Mouse (Mus musculus) mouse embryonic stem cell (cell line): ENCODE results near the gene Fbn1.
"Not testable (repeated sequence)": the region's sequence is repeated elsewhere in the genome, so short reads cannot be mapped to it uniquely, and the experiment has no call there.

Experiments
- in situ Hi-C, 2 experiments: fragments of 300-500 bp; cut with MboI; formaldehyde crosslinking; loops; 1 replicate in 1 of 2; 3 replicates in 1 of 2; pipeline ENCODE4 v1.14.3; 2019 to 2020; ENCODE audit warnings: low sequenced_read_pairs in 2 of 2, low pct_unique_long_range_greater_than_20kb in 1 of 2, mixed read lengths in 1 of 2; ENCODE audit not compliant: unreplicated experiment in 1 of 2

The Fbn1 gene

GRCm38 (mm10) chr2:125285777-125286176 is 222.0 kb downstream of the Fbn1 start:
- in situ Hi-C loops, result no loop called here

DNA sequence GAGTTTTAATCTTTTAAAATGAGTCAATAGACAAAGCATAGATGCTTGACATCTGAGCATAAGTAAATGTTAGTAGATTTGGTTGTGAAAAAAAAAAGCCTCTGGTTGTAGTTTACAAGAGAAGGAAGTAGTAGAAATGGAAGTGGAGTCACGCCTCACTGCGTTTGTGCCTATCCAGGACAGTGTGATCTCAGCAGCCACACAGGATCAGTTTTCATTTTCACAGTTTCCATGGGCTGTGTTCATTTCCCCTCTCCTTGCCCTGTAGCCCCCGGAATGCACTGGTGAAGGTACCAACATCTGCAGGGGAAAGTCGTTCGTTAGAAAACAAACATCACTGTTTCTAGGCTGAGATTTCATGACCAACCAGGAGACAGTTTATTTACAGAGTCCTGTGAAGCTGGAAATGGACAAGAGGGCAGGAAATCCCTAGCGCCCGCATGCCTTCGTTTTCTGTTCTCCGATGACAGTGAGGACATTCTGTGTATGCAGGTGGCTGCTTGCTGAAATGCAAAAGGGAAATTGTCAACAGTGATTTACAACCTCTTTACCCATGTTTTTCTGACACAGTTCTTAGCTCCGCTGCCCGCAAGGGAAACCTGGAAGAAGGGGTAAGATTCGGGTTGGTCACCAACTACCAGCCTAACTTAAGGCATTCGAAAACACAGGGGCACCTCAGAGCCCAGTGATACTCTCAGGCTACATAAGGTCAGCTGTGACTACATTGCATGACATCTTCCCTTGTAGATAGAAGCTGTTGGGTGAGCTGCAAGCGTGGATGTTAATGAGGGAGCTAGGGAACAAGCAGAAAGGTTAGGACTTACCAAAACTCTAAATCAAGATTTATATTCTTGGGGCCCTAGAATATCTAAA is 225.2 kb downstream of the Fbn1 start:
- in situ Hi-C loops, result no loop called here

GRCm38 (mm10) chr2:125279995-125280394 is 227.8 kb downstream of the Fbn1 start:
- in situ Hi-C loops, result not testable (repeated sequence)

GRCm38 (mm10) chr2:125278474-125278873 is 229.3 kb downstream of the Fbn1 start:
- in situ Hi-C loops, result no loop called here

- in situ Hi-C loops, result no loop called here
Measured at GRCm38 (mm10) chr2:125276692-125277091, 231.1 kb downstream of the Fbn1 start.

GRCm38 (mm10) chr2:125275617-125276016 is 232.2 kb downstream of the Fbn1 start:
- in situ Hi-C loops, result no loop called here

- in situ Hi-C loops, result no loop called here
Measured at GRCm38 (mm10) chr2:125268876-125269275, 238.9 kb downstream of the Fbn1 start.

- in situ Hi-C loops, result no loop called here
Measured at GRCm38 (mm10) chr2:125263753-125264152, 244.0 kb downstream of the Fbn1 start.

DNA sequence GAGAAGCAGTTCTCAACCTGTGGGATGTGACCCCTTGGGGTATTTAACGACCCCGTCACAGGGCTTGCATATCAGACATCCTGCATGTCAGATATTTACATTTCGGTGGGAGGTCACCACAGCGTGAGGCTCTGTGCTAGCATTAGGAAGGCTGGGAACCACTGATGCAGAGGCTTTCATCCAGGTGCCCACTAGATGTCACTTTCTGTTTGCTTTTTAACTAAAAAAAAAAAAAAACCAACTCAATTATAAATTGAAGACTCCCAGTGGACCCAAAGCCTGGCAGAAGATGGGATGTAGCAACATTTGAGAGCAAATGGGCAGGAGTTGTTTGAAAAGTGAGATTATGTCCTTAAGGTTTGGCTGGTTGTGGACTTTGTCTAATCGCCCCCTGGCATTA is 244.7 kb downstream of the Fbn1 start:
- in situ Hi-C loops, result no loop called here

GRCm38 (mm10) chr2:125260326-125260725 is 247.5 kb downstream of the Fbn1 start:
- in situ Hi-C loops, result no loop called here

GRCm38 (mm10) chr2:125259230-125260120 is 248.3 kb downstream of the Fbn1 start:
- in situ Hi-C loops, result loop anchor here in 1 of 2 experiments (10.0 kb wide), 1 partner anchor 365 kb away; the partner anchor contains the start of gene Cep152

DNA sequence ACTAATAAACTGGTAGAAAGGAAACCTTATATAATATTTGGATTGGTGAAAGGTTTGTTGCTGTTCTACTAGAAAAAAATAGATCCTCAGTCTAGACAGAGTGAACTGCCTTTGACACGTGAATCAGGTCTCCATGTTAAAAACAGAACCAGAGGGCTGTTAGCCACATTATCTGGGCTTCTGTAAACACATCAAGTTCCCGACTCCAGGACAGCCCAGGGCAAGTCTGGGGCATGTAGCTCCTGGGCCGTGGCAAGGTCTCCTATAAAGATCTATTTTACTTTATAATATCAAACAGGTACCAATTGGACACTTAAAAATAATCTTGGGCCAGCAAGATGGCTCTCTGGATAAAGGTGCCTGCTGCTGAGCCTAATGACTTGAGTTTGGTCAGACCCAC is 251.9 kb downstream of the Fbn1 start:
- in situ Hi-C loops, result loop anchor here in 1 of 2 experiments (10.0 kb wide), 1 partner anchor 369 kb away; the partner anchor contains the start of gene Cep152

GRCm38 (mm10) chr2:125254630-125255029 is 253.2 kb downstream of the Fbn1 start:
- in situ Hi-C loops, result loop anchor here in 1 of 2 experiments (10.0 kb wide), 1 partner anchor 370 kb away; the partner anchor contains the start of gene Cep152

DNA sequence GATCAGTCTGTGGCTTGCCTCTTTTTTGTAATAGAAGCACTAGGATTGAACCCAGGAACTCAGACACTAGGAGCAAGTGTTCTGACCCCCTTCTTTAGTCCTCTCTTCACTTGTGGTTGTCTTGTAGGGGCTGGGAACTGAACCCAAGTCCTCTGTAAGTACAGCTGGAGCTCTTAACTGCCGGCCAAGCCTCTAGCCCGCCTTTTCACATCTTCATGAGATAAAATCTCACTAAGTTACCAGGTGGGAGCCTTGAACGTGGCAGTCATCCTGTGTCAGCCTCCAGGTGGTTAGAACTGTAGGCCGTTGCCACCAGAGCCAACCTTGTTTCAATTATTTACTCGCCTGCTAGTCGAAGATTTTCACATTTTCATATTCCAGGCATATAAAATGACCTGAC is 254.1 kb downstream of the Fbn1 start:
- in situ Hi-C loops, result loop anchor here in 1 of 2 experiments (10.0 kb wide), 1 partner anchor 371 kb away; the partner anchor contains the start of gene Cep152

DNA sequence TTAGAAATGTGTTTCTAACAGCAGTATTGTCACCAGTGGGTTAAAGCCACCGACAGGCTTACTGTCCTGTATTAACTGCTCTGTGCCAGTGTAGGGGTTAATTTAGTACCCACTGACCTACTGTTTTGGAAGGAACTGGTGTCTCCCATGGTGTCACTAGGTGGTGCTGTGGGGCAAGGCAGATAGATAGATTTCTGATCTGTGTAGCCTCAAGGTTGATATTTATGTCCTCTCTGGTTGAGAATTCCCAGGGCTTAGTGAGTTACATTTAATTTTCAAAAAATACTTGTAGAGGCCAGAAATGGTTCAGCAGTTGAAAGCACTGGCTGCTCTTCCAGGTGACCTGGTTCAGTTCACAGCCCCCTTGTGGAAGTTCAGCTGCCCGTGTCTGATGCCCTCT is 255.5 kb downstream of the Fbn1 start:
- in situ Hi-C loops, result loop anchor here in 1 of 2 experiments (10.0 kb wide), 1 partner anchor 373 kb away; the partner anchor contains the start of gene Cep152

GRCm38 (mm10) chr2:125251781-125252180 is 256.0 kb downstream of the Fbn1 start:
- in situ Hi-C loops, result loop anchor here in 1 of 2 experiments (10.0 kb wide), 1 partner anchor 373 kb away; the partner anchor contains the start of gene Cep152
